Mouse (Mus musculus) midbrain, embryonic 13.5 days (tissue): ENCODE results near the gene Gprasp2. TPM values are rescaled to one million over a fixed set of nuclear protein-coding genes. Genes with fewer than 3 reads are reported as not detected.
A peak's percentile ranks its signal among the peaks of the same experiment; 100 is the strongest.
"Not testable (repeated sequence)": the region's sequence is repeated elsewhere in the genome, so short reads cannot be mapped to it uniquely, and the experiment has no call there.

Experiments
- ATAC-seq: fragments of 200-750 bp; cut with Nextera tagmentation; 2 replicates; pipeline ENCODE4 v1.8.0; 2017; ENCODE audit warnings: mild to moderate bottlenecking, moderate TSS enrichment, moderate library complexity
- H3K27ac ChIP-seq: fragments of 300-500 bp; sonication (generic); 2 replicates; pipeline ENCODE4 v1.5.1; 2015; ENCODE audit warnings: inconsistent platforms, mild to moderate bottlenecking, moderate library complexity
- H3K27me3 ChIP-seq: fragments of 300-500 bp; sonication (generic); 2 replicates; pipeline ENCODE4 v1.6.1; 2015; ENCODE audit warnings: mild to moderate bottlenecking, inconsistent platforms
- H3K36me3 ChIP-seq: fragments of 300-500 bp; sonication (generic); 2 replicates; pipeline ENCODE4 v1.6.1; 2015; ENCODE audit warnings: mild to moderate bottlenecking, inconsistent platforms
- H3K4me1 ChIP-seq: fragments of 300-500 bp; sonication (generic); replicated peaks from 2 replicates; pipeline ENCODE4 v1.6.1; 2015; ENCODE audit warnings: inconsistent platforms
- H3K4me2 ChIP-seq: fragments of 300-500 bp; sonication (generic); replicated peaks from 2 replicates; pipeline ENCODE4 v1.6.1; 2015; ENCODE audit warnings: moderate library complexity, mild to moderate bottlenecking, inconsistent platforms
- H3K4me3 ChIP-seq: fragments of 300-500 bp; sonication (generic); replicated peaks from 2 replicates; pipeline ENCODE4 v1.5.1; 2015; ENCODE audit warnings: mild to moderate bottlenecking, inconsistent platforms
- H3K9ac ChIP-seq: fragments of 300-500 bp; sonication (generic); replicated peaks from 2 replicates; pipeline ENCODE4 v1.6.1; 2015; ENCODE audit warnings: mild to moderate bottlenecking, inconsistent platforms
- H3K9me3 ChIP-seq: fragments of 300-500 bp; sonication (generic); 2 replicates; pipeline ENCODE4 v1.6.1; 2016; ENCODE audit warnings: mild to moderate bottlenecking, inconsistent platforms
- WGBS: fragments of 180-500 bp; shearing (Covaris S2); methylation state at CpG from one replicate; pipeline ENCODE4 v1.1.7; 2015; 5-methylcytosine and 5-hydroxymethylcytosine counted together
- polyA plus RNA-seq: library from polyadenylated mRNA; unstranded; fragments of >200 nt; fragmentation: Nextera tagmentation; extraction: Ambion mirVana; gene quantifications from 2 replicates; pipeline ENCODE4 v1.2.1, GENCODE M21; 2015

Gprasp2 gene
- polyA plus RNA-seq, 1 experiment from 2014 or later = 157 TPM

DNA sequence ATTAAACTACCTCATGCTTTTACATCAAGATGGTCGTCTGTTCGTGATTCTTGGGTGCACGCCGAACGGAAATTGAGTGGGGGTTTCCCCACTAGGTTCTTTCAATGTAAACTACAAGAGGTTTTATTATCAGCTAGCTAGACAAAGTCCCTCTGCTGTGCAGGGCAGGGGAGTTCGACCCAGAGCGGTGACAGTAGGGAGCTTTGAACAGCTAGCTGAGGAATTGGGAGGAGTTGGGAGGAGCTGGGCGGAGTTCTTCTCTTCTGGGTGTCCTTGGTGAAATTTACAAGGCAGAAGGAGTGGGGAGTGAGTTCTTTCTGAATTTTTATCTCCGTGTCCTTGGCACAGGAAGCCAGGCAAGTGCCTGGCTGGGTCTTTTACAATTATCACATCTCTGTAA, 28.0 kb downstream of the Gprasp2 start:
- H3K9me3 ChIP-seq, H3K27ac ChIP-seq, H3K4me1 ChIP-seq, H3K27me3 ChIP-seq, H3K4me2 ChIP-seq, H3K9ac ChIP-seq, H3K4me3 ChIP-seq, H3K36me3 ChIP-seq, ATAC-seq: not testable (repeated sequence)
- 83% methylated on average over 9 of the region's 9 CpGs for WGBS

DNA sequence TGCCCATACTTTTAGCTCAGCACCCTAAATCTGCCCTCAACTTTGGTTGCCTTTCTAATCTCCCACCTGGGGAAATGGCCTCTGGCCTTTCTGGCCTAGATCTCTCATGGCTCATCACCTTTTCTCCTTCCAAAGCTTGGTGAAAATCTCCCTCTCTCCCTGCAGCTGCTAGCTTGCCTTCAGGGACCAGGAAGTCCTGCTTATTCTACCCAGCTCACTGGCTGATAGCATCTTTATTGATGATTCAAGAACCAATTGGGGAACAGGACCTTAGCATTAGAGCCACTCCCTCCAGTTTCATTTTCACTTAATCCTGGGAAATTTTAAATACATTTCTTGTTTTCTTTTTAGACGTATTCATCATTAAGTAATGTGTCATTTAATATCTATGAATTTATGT, 37.8 kb downstream of the Gprasp2 start:
- Histone ChIP-seq H3K9me3 (no peaks in the 10 kb centered on the region), H3K27me3 (no peaks in the 10 kb centered on the region), H3K36me3 (no peaks in the 10 kb centered on the region), H3K4me2 (no peak overlapping the region), H3K9ac (no peak overlapping the region), H3K27ac (no peak overlapping the region), H3K4me3 (no peak overlapping the region), H3K4me1 (no peaks in the 10 kb centered on the region)
- WGBS = 84% methylated on average over 1 of the region's 1 CpGs
- ATAC-seq = no peak

DNA sequence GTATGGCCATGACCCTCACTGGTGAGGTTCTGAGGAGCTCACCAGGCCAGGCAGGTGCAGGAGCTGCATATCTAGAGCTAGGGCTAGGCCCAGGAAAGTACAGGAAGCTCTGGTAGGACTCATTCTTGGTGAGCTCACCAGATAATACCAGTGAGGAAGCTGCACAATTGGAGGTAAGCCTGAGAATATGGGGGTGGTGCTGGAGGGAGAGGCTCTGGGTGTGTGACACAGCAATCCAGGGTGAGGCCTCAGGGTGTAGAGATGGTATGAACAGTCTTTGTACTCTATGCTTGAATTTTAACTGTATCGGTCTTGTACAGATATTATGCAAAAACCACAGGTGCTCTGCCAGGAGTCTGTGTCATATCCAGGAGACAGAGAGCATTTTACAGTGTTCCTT, 40.8 kb downstream of the Gprasp2 start:
- H3K27me3 ChIP-seq = no peaks in the 10 kb centered on the region
- no peak overlapping the region for H3K9ac ChIP-seq
- WGBS = 94% methylated on average over 1 of the region's 1 CpGs
- no peak overlapping the region for H3K4me3 ChIP-seq
- no peaks in the 10 kb centered on the region for H3K36me3 ChIP-seq
- H3K27ac ChIP-seq = no peak overlapping the region
- ATAC-seq = no peak
- no peak overlapping the region for H3K4me2 ChIP-seq
- no peaks in the 10 kb centered on the region for H3K9me3 ChIP-seq
- no peaks in the 10 kb centered on the region for H3K4me1 ChIP-seq

DNA sequence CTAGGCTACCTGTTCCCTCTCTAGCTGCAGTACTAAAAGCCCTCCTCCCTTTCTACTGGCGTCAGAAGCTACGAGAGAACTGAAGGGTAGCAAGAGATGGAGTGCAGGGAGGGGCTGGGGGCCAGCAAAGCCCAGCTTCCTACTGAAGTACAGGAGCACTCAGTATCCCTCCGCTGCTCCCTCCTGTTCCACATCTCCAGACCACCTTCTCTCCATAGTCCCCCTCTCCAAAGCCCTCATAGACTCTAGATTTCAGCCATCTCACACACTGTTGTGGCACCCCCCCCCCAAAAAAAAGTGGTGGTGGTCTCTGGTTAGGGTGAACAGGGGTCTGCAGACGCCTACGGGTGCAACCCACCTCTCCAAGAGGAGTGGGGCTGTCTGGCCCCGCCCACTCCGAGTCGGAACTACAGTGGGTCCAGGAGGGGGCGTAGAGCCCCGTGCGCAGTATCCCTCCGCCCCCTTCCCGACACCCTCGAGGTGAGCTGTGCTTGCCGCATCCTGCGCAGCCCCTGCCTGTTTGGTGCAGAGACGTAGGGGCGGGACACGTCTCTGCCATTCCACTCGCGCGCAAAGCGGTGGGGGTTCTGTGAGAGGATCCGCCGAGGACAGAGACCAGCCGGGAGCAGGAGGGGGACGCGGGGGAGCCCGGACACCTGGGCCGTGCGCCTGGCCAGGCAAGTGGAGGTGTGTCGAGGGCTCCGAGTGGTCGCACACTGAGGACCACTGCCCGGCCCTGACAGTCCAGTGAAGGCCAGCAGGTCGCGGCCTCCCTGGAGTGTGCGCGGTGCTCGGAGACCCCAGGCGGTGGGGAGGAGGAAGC, 46.8 kb downstream of the Gprasp2 start:
- Histone ChIP-seq H3K9me3 (no peaks in the 10 kb centered on the region), H3K4me2 (peak overlapping the region; percentile 56), H3K4me1 (no peaks in the 10 kb centered on the region), H3K9ac (peak overlapping the region; percentile 79), H3K27ac (peak overlapping the region; percentile 90), H3K4me3 (peak overlapping the region; percentile 58), H3K36me3 (peaks cover 21% of the 10 kb centered on the region), H3K27me3 (no peaks in the 10 kb centered on the region)
- 23% methylated on average over 38 of the region's 41 CpGs for WGBS
- ATAC-seq = peak; percentile 98

DNA sequence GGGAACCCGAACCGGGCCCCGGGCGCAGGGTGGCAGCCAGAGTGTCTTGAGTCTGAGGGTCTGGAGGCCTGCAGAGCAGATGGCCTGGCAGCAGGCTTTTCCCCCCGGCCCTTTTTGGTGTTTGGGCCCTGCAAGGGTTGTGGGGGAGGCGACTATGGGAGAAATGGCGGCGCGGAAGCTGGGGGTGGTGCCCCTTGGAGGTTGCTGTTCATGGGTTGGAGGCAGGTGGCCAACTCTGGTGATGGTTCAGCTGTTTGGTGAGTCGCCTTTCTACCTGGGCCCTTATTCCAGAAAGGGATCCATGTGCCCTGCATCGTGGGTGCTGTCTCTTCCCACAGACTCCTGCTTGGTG, 47.4 kb downstream of the Gprasp2 start:
- no peaks in the 10 kb centered on the region for H3K27me3 ChIP-seq
- ATAC-seq = no peak
- peak overlapping the region; percentile 58 for H3K4me3 ChIP-seq
- no peaks in the 10 kb centered on the region for H3K9me3 ChIP-seq
- H3K9ac ChIP-seq = peak overlapping the region; percentile 79
- peak overlapping the region; percentile 56 for H3K4me2 ChIP-seq
- H3K36me3 ChIP-seq = peaks cover 21% of the 10 kb centered on the region
- peak overlapping the region; percentile 90 for H3K27ac ChIP-seq
- no peaks in the 10 kb centered on the region for H3K4me1 ChIP-seq
- 16% methylated on average over 11 of the region's 11 CpGs for WGBS

Other genes starting within 250 kb of the Gprasp2 start
- not detected in 2 replicates for gene Nxf7, start 240.3 kb upstream of the Gprasp2 start, polyA plus RNA-seq
- not detected in 2 replicates for gene Prame, start 211.3 kb upstream of the Gprasp2 start, polyA plus RNA-seq
- not detected in 2 replicates for gene Tcp11x2, start 145.2 kb upstream of the Gprasp2 start, polyA plus RNA-seq
- not detected in 2 replicates for gene Tmsb15a, start 113.8 kb upstream of the Gprasp2 start, polyA plus RNA-seq
- gene Armcx5, start 96.3 kb upstream of the Gprasp2 start, polyA plus RNA-seq = 11.7 and 13.5 TPM in 2 replicates
- gene Gprasp1, start 96.3 kb upstream of the Gprasp2 start, polyA plus RNA-seq = 163 and 181 TPM in 2 replicates
- gene Bhlhb9, start 41.4 kb upstream of the Gprasp2 start, polyA plus RNA-seq = 111 and 116 TPM in 2 replicates
- 243 and 276 TPM in 2 replicates for gene Arxes2, start 154.8 kb downstream of the Gprasp2 start, polyA plus RNA-seq
- 95.2 and 109 TPM in 2 replicates for gene Arxes1, start 194.3 kb downstream of the Gprasp2 start, polyA plus RNA-seq
- 586 and 639 TPM in 2 replicates for gene Bex2, start 229.2 kb downstream of the Gprasp2 start, polyA plus RNA-seq
- not detected in 2 replicates for gene Nxf3, start 246.2 kb downstream of the Gprasp2 start, polyA plus RNA-seq